Mouse (Mus musculus) monocyte, adult 2 months (primary cell): ENCODE results near the gene Kras.
A peak's percentile ranks its signal among the peaks of the same experiment; 100 is the strongest.

ENCODE experiments used
- DNase-seq, 2 experiments: peaks; one replicate each; pipeline ENCODE4 v3.0.0; 2022; ENCODE audit warnings: low spot score in 2 of 2, low read depth in 1 of 2

Kras gene

DNA sequence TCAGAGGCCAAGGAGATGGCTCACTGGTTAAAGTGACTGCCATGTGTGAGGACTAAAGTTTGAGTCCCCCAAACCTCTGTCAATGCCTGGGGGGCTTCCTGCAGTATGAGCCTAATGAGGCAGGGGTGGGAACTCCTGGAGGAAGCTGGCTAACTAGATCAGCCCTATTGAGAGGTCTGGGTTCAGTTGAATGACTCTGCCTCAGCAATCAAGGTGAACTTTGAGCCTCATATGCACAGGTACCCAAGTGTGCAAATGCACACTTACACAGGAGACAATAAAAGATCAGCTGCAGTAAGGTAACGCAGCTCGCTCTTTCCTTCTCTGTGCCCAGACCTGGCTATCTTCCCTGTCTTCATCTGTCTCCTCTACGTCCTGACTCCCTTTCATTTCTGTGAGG is 57.0 kb downstream of the Kras start:
- no peak for DNase-seq

- peak in 1 of 2 experiments; percentile 44 for DNase-seq
These were observed 62.6 kb downstream of the Kras start for GRCm38 (mm10) chr6:145187093-145188088.

DNA sequence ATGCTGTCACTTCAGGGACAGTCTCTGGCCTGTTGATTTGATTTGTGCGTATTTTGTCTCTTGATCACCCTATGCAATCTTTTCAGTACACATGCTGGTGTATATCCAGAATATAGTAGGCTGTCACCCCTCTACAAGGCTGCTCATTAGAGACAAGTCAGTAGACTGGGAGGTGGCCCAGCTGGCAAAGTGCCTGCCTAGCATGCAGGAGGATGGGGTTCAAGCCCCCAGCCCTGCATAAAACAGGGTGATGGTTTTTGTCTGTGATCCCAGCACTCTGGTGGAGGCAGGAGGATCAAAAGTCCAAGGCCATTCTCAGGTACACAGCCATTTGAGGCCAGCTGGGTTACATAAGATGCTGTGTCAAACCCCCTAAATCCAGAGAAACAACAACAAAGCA is 63.9 kb downstream of the Kras start:
- no peak for DNase-seq

DNA sequence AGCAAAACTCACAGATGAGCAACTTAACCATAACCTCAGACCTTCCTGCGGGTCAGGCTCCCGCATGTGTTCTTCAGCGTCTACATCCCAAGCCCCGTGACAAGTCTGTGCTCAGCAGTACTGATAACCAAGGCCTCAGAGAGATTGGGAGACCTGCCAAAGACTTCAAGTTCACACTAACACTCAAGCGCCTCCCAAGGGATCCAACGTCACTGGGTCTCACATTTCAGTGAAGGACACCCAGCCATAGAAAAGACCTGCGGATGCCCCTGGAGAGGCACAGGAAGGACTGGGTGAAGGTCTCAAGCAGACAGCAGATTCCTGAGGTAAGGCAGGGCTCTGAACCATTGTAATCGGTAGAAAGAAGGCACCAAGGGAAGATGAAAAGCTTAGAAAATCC is 68.0 kb downstream of the Kras start:
- DNase-seq = no peak

- peak in 1 of 2 experiments; percentile 15 for DNase-seq
These were observed 70.4 kb downstream of the Kras start for GRCm38 (mm10) chr6:145179665-145180064.

DNA sequence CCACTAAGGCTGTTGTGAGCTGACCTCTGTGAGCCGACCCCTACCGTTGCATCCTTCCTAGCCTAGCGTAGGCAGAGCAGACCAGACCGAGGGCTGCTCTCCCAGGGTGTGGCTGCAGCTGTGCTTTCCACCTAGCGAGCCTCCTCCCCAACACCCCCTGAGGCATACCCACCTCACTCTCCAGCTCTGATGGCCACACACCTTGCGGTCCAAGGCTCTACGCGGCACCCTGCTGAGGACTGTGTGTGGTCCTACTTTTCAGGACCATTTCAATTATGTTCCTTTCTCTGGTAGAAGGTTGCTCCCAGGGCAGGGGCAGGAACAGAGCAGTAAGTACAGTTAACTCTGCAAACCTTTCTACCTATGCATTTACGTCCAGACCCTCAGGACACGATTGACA is 73.6 kb downstream of the Kras start:
- DNase-seq = no peak

GRCm38 (mm10) chr6:145175571-145175981 is 74.5 kb downstream of the Kras start:
- DNase-seq = no peak

DNA sequence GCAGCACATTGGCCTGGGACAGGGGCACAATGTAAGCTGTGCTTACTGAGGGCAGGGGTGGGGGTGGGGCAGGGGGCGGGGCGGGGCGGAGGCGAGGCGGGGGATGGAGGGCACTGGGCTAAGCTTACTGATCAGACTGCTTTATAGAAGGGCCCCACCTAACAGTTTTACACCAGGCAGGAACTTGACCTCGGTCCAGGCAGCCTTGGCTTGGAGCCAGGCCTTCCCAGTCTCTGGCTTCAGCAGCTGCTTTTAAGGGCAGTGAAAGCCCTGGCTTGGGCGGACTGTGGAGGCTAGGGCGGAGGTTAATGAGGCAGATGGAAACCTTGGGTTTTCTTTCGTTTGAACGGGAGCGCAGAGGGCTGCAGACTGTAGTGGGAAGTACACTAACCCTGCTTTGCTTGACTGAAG is 76.3 kb downstream of the Kras start:
- DNase-seq = no peak

DNA sequence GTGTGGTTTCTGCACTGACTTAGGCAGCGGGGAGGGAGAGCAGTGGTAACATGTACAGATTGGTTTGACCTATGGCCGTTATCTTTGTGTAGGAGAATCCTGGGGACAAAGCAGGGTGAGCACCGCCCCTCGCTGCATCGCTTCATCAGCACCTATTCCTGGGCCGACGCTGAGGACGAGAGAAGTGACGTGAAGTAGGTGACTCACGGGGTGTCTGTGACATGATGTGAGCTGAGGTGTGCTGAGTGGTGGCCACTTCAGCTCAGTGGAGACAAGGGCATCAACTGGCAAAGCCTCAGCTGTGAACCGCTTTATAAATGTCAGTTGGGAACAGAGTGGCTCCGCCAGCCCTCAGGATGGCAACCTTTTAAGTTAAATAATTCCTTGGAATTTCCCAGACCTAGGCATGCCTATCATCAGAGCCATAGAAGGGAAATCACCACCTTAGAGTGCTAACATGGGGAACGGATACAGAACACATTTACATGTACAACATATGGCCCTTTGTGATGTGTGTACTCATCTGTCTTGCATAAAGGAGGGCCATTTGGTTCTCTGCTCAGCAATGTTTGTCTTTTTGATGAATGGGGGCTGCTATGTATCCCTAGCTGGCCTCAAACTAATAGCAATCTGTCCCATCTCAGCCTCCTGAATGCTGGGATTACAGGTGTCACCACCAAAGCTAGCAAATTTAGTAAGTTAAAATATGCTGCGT is 78.0 kb downstream of the Kras start:
- DNase-seq = no peak
